Mouse (Mus musculus): Measurements from ENCODE around the gene Cdk19. TPM values are rescaled to one million over a fixed set of nuclear protein-coding genes. Genes with fewer than 3 reads are reported as not detected.

Cdk19 gene
- polyA plus RNA-seq, 1 experiment from 2014 or later = 8.6 TPM

DNA sequence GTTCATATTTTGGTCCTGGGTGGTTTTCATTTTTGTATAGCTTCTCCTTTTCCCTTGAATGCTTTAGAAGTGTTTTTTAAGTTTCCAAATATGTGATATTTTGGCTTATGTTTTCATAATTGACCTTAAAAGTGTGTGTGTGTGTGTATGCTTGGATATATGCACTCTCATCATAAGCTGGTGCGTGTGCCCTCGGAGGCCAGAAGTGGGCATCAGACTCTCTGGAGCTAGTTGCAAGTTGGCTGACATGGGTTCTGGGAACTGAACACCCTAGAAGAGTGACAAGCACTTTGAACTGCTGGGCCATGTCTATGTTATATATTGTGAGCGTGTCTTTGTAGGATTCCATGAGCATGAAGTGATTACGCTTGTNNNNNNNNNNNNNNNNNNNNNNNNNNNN, 110.8 kb downstream of the Cdk19 start:
- ATAC-seq (replicated peaks) = no peak
- Histone ChIP-seq H3K9me3 (no peaks in the 10 kb centered on the region), H3K36me3 (replicated peaks) (no peaks in the 10 kb centered on the region), H3K27me3 (replicated peaks) (no peaks in the 10 kb centered on the region), H3K4me2 (no peak overlapping the region), H3K4me3 (no peak overlapping the region), H3K4me1 (peaks cover 22% of the 10 kb centered on the region), H3K9ac (no peak overlapping the region), H3K27ac (no peak overlapping the region)
- WGBS = 97% methylated on average over 4 of the region's 4 CpGs

DNA sequence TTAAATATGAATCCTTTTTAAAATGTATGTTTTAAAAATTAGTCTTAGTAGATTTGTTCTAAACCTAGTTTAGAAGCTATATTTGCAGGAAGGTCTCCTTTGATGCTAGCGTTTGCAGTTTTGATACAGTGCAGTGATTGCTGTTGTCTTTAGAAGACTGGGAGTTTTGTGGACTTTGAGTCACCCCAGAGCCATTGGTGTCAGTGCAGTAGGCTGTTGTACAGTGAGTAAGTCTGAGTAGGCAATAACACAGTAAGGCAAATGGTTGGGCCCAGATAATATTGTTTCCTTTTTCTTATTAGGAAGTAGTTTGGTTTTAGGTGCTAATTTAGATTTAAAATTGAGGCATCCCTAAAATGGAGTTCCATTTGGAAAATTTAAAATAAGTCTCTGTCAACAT, 117.8 kb downstream of the Cdk19 start:
- no peaks in the 10 kb centered on the region for H3K4me1 ChIP-seq
- no peaks in the 10 kb centered on the region for H3K27me3 ChIP-seq (replicated peaks)
- no peak for ATAC-seq (replicated peaks)
- no peaks in the 10 kb centered on the region for H3K9me3 ChIP-seq
- H3K36me3 ChIP-seq (replicated peaks) = no peaks in the 10 kb centered on the region
- H3K4me2 ChIP-seq = no peak overlapping the region
- no peak overlapping the region for H3K27ac ChIP-seq
- H3K4me3 ChIP-seq = no peak overlapping the region
- 98% methylated on average over 1 of the region's 1 CpGs for WGBS
- H3K9ac ChIP-seq = no peak overlapping the region

DNA sequence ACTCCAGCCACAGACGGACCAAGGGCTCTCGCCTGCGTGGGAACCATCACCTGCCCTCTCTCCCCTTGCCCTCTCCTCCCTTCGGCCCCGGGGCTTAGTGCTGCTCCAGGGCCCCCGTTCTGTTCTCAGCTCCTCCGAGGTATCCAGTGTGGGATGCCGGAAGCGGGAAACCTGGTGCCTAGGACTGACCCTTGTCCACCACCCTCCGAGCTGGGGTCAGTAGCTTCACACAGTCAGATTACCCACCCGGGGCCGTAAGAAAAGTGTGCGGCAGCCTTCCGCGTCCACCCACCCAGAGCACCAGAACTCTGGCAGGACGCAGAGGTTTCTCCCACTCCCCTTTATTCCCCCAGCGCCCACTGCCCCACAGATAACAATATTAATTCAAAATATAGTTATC, 119.8 kb downstream of the Cdk19 start:
- Histone ChIP-seq H3K36me3 (replicated peaks) (no peaks in the 10 kb centered on the region), H3K27ac (no peak overlapping the region), H3K4me3 (no peak overlapping the region), H3K9me3 (no peaks in the 10 kb centered on the region), H3K27me3 (replicated peaks) (no peaks in the 10 kb centered on the region), H3K9ac (no peak overlapping the region), H3K4me1 (no peaks in the 10 kb centered on the region), H3K4me2 (no peak overlapping the region)
- 86% methylated on average over 17 of the region's 17 CpGs for WGBS
- ATAC-seq (replicated peaks) = no peak

DNA sequence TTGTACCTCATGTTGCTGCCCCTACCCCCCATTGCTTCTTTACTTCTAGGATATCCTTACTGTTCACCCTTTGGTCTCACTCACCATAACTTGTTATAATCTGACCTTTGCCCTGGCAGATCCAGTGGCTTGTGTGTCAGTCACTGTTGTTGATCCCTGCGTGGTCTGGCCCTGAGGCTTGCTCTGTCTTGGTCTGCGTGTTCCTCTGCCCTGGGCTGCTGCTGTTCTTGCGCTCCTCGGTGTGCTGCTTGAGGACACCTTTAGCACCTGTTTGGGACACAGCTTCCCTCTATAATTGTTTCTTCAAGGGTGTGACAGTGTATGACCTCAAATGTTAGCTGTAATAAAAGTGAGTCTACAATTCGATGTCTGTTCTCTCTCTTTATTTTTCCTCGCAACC, 122.0 kb downstream of the Cdk19 start:
- H3K4me2 ChIP-seq = no peak overlapping the region
- H3K27me3 ChIP-seq (replicated peaks) = no peaks in the 10 kb centered on the region
- no peaks in the 10 kb centered on the region for H3K36me3 ChIP-seq (replicated peaks)
- no peaks in the 10 kb centered on the region for H3K9me3 ChIP-seq
- no peak for ATAC-seq (replicated peaks)
- no peak overlapping the region for H3K4me3 ChIP-seq
- 89% methylated on average over 6 of the region's 6 CpGs for WGBS
- no peak overlapping the region for H3K9ac ChIP-seq
- H3K4me1 ChIP-seq = no peaks in the 10 kb centered on the region
- no peak overlapping the region for H3K27ac ChIP-seq

DNA sequence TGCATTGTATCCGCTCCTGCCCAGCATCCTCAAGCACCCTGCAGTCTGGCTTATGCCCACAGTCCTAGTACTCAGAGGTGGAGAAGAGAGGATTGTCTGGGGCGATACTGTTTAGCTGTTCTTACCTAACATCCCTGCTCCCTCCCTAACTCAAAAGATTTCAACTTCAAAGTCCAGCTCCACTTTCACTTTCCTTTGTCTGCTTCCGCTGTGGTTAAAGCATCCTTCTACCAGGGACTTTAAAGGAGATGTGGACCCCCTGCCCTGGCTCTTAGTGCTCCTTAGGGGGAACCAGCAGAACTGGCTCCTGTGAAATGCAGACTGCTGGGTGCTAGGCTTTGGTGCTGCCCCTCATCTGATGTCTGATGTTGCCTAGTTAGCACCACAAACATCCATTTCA, 122.9 kb downstream of the Cdk19 start:
- ATAC-seq (replicated peaks) = no peak
- Histone ChIP-seq H3K9me3 (no peaks in the 10 kb centered on the region), H3K27ac (no peak overlapping the region), H3K4me1 (no peaks in the 10 kb centered on the region), H3K4me2 (no peak overlapping the region), H3K9ac (no peak overlapping the region), H3K27me3 (replicated peaks) (no peaks in the 10 kb centered on the region), H3K4me3 (no peak overlapping the region), H3K36me3 (replicated peaks) (no peaks in the 10 kb centered on the region)
- 47% methylated on average over 3 of the region's 3 CpGs for WGBS

DNA sequence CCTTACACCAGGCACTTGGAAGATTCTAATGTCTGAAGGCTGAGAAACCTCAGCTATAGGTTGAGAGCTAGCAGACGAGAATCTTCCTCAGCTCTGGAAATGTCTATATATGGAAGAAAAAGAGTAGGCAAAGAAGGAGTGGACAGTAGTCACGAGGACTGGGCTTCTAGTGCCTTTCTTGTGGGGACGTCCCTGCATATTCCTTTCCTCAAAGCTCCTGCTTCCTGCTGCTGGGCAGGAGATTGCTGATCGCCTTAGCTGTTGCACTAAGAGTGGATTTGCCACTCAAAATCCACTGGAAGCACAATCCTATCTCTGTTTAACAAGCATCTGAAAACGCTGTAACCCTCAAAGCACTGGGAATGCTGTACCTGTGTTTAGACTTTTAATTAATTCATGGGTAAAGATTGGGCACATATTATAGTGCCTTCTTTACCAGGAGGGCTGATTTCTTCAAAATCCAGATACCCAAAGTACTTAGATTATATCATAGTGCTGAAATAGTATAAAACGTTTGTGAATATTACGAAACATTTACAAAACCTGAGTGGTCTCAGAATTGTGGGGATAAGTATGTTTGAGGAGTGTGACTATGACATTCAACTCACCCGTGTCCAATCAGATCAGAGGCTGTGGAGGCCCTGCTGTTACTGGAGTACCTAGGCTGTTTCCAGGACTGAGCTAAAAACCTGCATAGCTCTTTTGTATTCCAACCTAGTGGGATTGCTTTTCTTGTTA, 128.0 kb downstream of the Cdk19 start:
- H3K4me3 ChIP-seq = no peak overlapping the region
- no peak for ATAC-seq (replicated peaks)
- H3K4me2 ChIP-seq = no peak overlapping the region
- no peak overlapping the region for H3K9ac ChIP-seq
- H3K4me1 ChIP-seq = no peaks in the 10 kb centered on the region
- no peaks in the 10 kb centered on the region for H3K9me3 ChIP-seq
- WGBS = 73% methylated on average over 8 of the region's 8 CpGs
- H3K27ac ChIP-seq = no peak overlapping the region
- no peaks in the 10 kb centered on the region for H3K27me3 ChIP-seq (replicated peaks)
- H3K36me3 ChIP-seq (replicated peaks) = no peaks in the 10 kb centered on the region

DNA sequence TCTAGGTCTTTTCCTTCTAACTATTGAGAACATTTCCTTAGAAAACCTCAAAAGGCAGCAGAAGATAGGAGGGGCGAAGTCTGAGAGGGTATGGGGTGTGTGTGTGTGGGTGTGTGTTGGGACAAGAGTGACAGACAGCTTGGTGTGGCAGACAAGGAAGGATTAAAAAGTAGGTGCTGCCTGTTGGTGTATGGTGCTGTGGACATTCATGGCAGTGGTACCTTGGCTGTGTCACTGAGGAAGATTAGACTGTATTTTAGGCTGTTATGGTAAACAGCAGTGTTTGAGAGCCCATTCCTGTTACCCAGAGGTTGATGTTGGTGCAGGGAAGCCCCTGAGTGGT, 128.5 kb downstream of the Cdk19 start:
- H3K4me2 ChIP-seq = no peak overlapping the region
- H3K4me3 ChIP-seq = no peak overlapping the region
- no peaks in the 10 kb centered on the region for H3K9me3 ChIP-seq
- WGBS = 82% methylated on average over 1 of the region's 1 CpGs
- no peaks in the 10 kb centered on the region for H3K4me1 ChIP-seq
- no peak overlapping the region for H3K27ac ChIP-seq
- ATAC-seq (replicated peaks) = no peak
- H3K36me3 ChIP-seq (replicated peaks) = no peaks in the 10 kb centered on the region
- no peak overlapping the region for H3K9ac ChIP-seq
- no peaks in the 10 kb centered on the region for H3K27me3 ChIP-seq (replicated peaks)

DNA sequence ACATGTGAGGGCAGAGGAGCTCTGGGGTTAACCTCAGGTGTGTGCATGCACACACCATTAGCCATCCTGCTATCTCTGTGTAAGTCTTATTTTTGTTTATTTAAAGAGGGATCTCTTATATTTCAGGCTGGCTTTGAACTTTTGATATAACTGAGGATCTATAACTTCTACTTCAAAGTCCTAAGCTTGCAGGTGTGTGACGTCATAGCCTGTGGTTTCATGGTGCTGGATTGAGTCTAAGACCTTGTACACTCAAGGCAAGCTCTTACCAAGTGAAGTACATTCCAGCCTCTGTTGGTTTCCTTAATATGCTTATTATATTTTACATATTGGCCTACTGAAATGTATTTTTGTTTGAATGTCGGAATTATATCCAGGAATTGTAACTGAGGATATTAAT, 129.8 kb downstream of the Cdk19 start:
- 93% methylated on average over 2 of the region's 2 CpGs for WGBS
- Histone ChIP-seq H3K36me3 (replicated peaks) (no peaks in the 10 kb centered on the region), H3K9me3 (no peaks in the 10 kb centered on the region), H3K4me3 (no peak overlapping the region), H3K4me1 (no peaks in the 10 kb centered on the region), H3K9ac (no peak overlapping the region), H3K4me2 (no peak overlapping the region), H3K27me3 (replicated peaks) (no peaks in the 10 kb centered on the region), H3K27ac (no peak overlapping the region)
- no peak for ATAC-seq (replicated peaks)

DNA sequence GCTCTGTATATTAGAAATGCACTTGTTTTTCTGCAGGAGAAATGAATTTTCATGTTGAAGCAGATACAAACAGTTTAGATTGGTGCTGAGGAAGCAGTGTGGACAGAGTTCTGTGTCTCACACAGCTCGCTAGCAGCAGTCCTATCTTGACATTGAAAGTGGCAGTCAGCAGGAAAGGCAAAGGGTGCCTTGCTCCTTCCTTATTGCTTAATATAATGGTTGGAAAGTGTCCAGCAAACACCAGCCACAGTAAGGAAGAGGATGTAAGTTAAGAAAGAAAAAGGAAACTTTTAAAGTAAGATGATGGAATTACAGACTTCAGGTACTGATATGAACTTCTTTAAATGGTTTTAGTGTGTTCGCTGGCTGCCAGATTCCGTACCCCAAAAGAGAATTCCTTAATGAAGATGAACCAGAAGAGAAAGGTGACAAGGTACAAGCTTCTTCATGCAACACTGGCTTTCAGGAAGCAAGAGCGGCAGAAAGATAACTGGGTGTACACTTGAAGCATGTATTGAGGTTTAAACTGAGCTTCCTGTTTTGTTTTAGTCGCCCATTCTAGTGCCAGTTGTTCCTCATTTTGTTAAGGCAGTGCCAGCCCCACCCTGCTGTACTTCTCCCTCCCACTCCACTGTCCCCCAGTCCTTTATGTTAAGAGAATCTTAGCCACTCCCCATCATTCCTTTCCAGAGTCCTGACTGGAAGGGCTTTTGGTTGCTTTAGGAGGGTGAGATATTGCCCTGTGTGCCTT, 137.3 kb downstream of the Cdk19 start:
- Histone ChIP-seq H3K4me3 (no peak overlapping the region), H3K9ac (no peak overlapping the region), H3K27me3 (replicated peaks) (no peaks in the 10 kb centered on the region), H3K27ac (no peak overlapping the region), H3K36me3 (replicated peaks) (peaks cover 14% of the 10 kb centered on the region; the same call in 1 of the 2 replicates), H3K9me3 (no peaks in the 10 kb centered on the region), H3K4me1 (no peaks in the 10 kb centered on the region), H3K4me2 (no peak overlapping the region)
- WGBS = 84% methylated on average over 5 of the region's 5 CpGs
- ATAC-seq (replicated peaks) = no peak

DNA sequence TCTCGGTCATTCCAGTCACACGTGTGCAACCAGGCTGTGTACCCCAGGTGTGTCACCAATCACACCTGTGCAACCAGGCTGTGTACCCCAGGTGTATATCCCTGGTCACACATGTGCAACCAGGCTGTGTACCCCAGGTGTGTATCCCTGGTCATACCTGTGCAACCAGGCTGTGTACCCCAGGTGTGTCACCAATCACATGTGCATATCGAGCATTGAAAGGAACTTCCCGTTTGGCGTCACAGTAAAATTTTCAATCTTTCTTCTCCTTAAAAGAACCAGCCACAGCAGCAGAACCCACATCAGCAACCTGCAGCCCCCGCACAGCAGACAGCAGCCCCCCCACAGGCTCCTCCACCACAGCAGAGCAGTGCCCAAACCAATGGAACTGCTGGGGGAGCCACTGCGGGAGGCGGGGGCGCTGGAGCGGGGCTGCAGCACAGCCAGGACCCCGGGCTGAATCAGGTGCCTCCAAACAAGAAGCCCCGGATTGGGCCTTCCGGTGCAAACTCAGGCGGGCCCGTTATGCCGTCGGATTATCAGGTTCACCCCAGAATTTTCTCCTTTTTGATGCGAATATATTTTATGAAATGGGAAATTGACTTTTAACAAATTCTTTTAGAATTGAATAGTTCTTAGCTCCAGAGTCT, 138.2 kb downstream of the Cdk19 start:
- H3K4me3 ChIP-seq = no peak overlapping the region
- H3K4me1 ChIP-seq = no peaks in the 10 kb centered on the region
- H3K4me2 ChIP-seq = no peak overlapping the region
- 94% methylated on average over 18 of the region's 18 CpGs for WGBS
- ATAC-seq (replicated peaks) = no peak
- H3K27me3 ChIP-seq (replicated peaks) = no peaks in the 10 kb centered on the region
- H3K27ac ChIP-seq = no peak overlapping the region
- no peak overlapping the region for H3K9ac ChIP-seq
- peaks cover 14% of the 10 kb centered on the region; the same call in 1 of the 2 replicates for H3K36me3 ChIP-seq (replicated peaks)
- H3K9me3 ChIP-seq = no peaks in the 10 kb centered on the region

DNA sequence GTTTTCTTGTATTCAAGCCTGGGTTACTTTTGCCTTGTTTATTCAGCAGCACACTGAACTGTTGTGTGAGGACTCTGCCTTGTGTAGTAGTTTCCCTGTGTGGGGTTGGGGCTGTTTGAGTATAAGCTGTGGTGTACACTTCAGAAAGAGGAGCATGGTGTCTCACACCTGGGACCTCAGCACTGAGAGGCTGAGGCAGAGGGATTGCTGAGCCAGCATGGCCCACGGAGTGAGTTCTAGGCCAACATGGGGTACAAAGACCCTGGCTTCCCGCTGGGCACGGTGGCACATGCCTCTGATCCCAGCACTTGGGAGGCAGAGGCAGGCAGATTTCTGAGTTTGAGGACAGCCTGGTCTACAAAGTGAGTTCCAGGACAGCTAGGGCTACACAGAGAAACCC, 139.3 kb downstream of the Cdk19 start:
- peaks cover 14% of the 10 kb centered on the region; the same call in 1 of the 2 replicates for H3K36me3 ChIP-seq (replicated peaks)
- no peak for ATAC-seq (replicated peaks)
- no peak overlapping the region for H3K27ac ChIP-seq
- H3K9ac ChIP-seq = no peak overlapping the region
- H3K27me3 ChIP-seq (replicated peaks) = no peaks in the 10 kb centered on the region
- WGBS = 99% methylated on average over 3 of the region's 3 CpGs
- no peak overlapping the region for H3K4me3 ChIP-seq
- no peaks in the 10 kb centered on the region for H3K4me1 ChIP-seq
- no peak overlapping the region for H3K4me2 ChIP-seq
- H3K9me3 ChIP-seq = no peaks in the 10 kb centered on the region

DNA sequence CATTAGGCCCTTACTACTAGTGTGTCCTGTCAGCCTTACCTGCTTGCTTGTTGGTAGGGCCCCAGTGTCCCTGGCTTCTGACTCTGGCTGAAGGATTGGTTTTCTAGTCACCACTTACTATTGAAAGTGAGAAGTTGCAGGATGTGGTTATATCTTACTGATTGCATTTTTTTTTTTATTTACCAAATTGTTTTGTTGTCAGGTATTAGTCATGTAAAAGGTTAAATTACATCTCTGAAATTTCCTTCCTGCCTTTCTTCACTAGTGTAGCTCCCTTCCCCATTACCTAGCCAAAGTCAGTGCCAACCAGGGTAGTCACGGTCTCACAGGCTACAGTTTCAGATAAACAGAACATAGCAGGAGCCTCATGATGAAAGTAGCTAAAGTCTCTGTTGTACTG, 139.9 kb downstream of the Cdk19 start:
- H3K4me1 ChIP-seq = no peaks in the 10 kb centered on the region
- H3K27ac ChIP-seq = no peak overlapping the region
- no peaks in the 10 kb centered on the region for H3K9me3 ChIP-seq
- H3K27me3 ChIP-seq (replicated peaks) = no peaks in the 10 kb centered on the region
- WGBS = 90% methylated on average over 1 of the region's 1 CpGs
- no peak overlapping the region for H3K9ac ChIP-seq
- H3K4me3 ChIP-seq = no peak overlapping the region
- no peak overlapping the region for H3K4me2 ChIP-seq
- peaks cover 14% of the 10 kb centered on the region; the same call in 1 of the 2 replicates for H3K36me3 ChIP-seq (replicated peaks)
- ATAC-seq (replicated peaks) = no peak
